Mouse (Mus musculus) left cerebral cortex, postnatal 25 days (tissue): Measurements from ENCODE around the gene Urb1. TPM values are rescaled to one million over a fixed set of nuclear protein-coding genes. Genes with fewer than 3 reads are reported as not detected.

Source experiments
- DNase-seq, 2 experiments: peaks; one replicate each; pipeline ENCODE4 v3.0.0; 2022; ENCODE audit warnings: low spot score in 2 of 2, mixed read lengths in 1 of 2
- intact Hi-C: fragments of 180-260 bp; cut with DNase I; formaldehyde crosslinking; loops from one replicate; pipeline ENCODE4 v1.15.1; 2025
- total RNA-seq, 2 experiments: library from RNA; stranded (reverse); gene quantifications; 2 replicates each; pipeline ENCODE4 v1.2.3; 2021

Urb1 gene
- total RNA-seq, 2 experiments from 2014 or later: 13.7 to 14.4 TPM

DNA sequence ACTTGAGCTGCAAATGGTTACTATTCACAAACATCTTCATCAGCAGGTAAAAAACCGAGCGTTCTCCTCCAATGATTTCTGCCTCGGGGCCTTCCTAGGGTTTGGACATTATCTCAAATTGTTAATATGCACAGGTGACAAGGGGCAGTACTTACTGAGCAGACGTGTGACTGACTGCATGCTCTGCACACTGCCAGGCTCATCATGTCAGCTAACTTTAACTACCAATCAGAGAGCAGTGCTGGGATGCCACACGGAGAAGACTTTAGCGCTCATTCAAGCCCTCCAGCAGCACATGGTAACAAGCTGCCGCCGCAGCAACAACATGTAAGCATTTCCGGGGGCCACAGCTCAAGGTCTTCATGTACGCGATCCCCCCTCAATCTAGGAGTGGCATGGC is 26.9 kb downstream of the Urb1 start:
- DNase-seq: no peak
- intact Hi-C loops: no loop called here

DNA sequence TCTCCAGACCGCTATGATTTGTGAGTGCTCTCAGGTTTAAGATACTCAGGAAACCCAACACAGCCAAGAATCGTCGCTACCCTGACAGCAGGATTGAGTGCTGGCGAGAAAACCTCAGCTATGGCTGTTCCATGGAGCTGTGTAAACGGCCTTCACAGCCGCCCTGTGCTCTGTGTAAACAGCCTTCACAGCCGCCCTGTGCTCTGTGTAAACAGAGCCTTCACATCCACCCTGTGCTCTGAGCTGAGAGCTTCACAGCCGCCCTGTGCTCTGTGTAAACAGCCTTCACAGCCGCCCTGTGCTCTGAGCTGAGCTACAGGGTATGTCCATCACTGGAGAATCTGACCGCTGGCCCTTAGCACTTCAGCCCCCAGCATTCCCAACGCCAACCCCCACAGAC is 30.4 kb downstream of the Urb1 start:
- intact Hi-C loops: no loop called here

DNA sequence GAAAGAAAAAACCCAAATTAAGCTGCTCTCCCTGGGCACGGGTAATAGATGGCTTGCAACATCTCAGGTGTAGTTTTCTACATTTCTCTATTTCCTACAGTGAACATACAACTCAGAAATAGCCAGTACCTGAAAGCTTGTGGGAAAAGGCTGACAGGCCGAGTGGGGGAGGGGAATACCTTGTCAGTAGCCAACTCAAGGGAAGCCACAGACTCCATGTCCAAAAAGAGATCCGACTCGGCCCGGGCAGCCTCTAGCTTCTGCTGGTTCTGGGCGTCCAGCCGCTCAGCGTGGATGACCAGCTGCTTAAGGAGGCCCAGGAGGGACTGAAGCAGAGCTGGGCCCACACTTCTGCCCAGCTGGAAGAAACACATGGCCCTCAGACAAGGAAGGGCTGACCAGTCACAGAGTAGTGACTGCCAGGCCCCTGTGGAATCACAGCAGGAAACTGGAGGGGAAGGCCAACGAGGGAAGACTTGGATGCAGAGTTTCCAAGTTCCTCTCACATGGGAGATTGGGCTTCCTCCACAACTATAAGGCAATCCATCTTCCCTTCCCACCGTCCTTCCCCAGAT is 34.2 kb downstream of the Urb1 start:
- intact Hi-C loops: no loop called here

More for the DNA sequence above, 30.4 kb downstream of the Urb1 start:
- DNase-seq: no peak

DNA sequence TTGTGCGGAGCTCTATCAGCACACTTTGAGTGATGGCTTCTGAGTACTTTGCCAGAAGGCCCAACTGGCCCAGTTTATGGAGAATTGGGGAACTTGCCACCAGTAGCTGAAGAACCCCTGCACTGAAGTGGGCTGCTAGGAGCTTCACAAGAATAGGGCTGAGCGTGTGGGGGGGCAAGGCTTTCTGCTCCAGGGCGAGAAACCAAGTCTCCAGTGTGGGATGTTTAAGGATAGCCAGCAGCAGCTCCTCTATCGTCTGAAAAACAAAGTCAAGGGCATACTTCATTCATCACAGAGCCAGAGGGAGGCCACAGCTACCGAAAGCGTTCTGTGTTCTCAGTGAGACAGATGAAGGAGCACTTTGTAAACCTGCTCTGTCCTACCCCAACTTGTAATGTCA is 35.6 kb downstream of the Urb1 start:
- no peak for DNase-seq
- intact Hi-C loops: no loop called here

More for the DNA sequence above, 34.2 kb downstream of the Urb1 start:
- no peak for DNase-seq

DNA sequence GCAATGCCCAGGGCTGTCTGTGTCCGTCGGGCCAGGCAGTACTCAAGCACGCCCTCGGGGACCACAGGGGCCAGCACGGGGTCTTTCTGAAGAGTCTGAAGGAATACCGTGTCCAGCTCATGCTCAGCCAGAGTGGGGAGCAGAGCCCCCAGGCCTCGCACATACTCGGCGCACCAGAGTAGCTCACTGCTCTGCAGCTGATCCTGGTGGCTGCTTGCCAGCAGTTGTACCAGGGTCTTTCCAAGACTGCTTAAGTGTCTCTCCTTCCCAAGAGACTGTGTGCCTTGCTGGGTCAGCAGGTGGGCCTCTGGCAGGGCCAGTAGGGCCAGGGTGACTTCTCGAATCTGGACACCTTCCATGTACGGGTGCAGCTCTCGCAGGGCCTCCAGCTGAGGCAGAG is 36.0 kb downstream of the Urb1 start:
- DNase-seq: no peak
- intact Hi-C loops: no loop called here

DNA sequence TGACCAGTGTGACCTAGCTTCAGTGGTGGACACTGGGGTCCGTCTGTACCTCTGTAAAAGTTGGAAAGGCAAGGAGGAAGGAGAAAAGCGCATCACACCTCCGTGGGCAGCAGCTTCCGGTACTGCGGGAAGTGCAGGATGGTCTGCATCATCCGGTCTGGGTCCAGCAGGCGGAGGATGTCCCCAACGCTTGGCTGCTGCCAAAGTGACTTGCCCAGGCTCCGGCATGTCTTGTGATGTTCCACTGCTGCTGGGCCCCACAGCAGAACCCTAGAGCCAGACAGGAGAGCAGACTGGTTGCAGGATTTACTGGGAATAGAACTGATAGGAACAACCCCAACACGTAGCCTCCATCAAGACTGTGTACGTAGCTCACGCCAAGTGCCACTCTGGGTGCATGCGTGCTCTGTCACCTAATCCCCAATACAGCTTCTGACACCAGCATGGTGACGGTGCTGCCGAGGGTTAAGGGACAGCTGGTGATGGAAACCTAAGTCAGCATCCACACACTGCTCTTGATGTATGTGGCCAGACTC is 43.2 kb downstream of the Urb1 start:
- DNase-seq: no peak
- intact Hi-C loops: no loop called here

DNA sequence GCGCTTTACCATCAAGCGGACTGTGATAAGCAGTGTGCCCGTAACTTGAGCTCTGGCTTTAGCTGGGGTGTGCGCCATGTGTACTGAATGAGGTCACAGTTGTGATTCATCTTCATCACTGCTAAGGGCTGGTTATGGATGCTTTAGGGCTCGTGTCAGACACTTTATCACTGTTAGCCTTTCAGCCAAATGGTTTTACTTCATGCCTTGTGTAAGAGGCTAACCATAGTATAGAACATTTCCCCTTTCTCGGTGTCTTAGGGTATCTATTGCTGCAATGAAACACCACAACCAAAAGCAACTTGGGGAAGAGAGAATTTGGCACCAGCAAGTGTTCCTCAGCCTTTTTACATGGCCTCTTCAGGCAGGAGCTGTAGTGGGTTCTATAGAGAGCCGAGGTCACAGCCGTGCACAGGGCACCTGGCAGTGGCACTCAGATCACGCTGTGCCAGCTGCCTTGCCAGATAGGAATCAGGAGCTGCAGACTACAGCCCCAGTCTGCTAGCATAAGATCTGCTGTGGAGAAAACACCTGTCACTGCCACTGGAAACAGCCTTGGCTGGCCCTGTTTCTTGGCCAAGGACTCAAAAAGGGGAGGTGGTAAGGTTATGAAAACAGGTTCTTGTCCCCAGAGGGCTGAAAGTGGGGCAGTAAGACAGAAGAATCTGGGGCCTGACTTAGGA is 44.9 kb downstream of the Urb1 start:
- intact Hi-C loops: no loop called here
- no peak for DNase-seq

DNA sequence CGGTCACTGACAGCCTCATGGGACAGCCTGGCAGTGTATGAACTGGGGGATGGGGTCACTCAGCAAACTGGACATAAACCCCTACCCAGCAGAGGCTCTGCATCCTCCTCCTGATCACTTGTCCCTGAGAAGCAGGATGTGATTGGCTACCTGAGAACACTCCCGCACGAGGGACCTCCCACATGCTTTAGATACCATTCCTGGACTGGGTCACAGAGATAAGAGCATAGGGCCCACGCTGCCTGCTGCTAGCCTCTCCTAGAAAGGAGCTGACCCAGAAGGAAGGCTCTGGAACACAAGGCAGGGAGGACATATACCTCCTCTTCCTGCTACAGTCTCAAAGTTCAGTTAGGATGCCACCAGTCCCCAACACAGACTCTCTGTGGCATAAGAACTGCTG is 49.7 kb downstream of the Urb1 start:
- intact Hi-C loops: no loop called here
- DNase-seq: no peak

DNA sequence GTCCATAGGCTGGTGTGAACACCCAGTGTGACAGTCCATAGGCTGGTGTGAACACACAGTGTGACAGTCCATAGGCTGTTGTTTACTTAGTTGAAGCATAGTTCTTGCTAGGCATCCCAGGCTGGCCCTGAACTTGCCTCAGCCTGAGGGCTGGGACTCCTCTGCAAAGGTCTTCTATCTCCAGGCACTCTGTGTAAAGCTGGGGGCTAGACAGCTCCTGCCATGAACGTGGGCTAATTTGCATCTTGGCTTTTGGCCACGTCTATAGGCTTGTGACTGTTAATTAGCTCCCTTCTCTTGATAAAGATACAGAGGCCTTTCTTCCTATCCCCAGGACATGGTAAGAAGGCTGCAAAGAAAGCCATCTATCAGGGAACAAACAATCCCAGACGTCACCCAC is 50.9 kb downstream of the Urb1 start:
- intact Hi-C loops: no loop called here
- DNase-seq: no peak

DNA sequence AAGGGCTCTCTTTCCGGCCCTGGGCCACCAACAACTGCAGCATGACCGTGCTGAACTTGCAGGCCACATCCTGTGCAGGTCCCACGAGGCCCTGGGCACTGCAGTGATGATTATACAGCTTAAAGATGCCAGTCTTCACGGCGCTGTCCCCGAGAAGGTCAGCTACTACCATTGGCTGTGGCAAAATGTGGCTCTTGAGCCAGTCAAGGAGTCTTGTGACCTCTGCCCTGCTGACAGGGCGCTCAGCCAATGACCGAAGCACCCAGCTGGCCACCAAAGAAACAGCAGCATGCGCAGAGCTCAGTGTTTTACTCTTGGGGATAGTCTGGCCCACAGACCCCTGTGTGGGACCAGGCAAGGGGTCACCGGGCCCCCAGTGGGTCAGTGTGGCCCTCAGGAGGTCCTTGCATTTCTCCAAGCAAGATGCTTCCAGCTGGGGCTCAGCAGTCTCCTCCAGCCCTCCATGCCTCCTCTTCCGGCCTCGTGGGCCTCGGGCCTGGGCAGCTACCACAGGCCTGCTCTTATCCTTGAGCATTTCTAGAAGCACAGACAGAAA is 56.7 kb downstream of the Urb1 start:
- intact Hi-C loops: no loop called here

DNA sequence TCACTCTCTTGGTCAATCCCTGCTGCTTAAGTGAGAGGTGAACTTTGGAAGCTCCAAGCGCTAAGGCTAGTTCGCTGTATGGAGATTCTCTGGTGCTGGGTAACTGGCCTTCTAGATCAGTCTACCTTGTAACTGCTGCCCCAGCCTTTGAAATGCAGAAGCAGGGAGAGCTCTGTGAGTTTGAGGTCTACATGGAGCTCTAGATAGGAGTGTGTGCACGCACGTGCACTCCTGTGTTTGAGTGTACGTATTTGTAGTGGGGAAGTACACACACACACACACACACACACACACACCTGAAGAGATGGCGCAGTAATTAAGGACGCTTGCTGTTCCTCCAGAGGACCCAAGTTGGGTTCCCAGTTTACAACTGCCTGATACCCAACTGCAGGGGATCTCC is 62.0 kb downstream of the Urb1 start:
- intact Hi-C loops: no loop called here
- no peak for DNase-seq

More for the DNA sequence above, 56.7 kb downstream of the Urb1 start:
- no peak for DNase-seq

DNA sequence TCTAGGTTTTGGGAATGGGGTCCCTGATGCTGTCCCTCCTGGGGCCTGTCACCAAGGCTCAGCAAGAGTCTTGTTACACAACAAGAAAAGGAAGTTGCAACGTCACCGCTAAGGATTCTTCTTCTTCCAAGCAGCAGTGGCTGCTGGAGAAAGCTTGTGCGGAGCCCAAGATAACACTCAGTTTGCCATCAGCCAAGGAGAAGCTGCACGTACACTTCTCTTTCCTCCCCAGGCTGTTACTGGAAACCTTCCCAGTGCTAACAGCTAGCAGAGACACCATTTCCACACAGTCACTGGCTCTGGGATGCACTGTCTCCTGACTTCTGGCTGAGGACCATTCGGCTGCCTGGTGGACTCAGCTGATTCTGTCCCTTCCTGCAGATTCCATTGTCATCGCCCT is 63.1 kb downstream of the Urb1 start:
- peak; percentile 32 to 72 for DNase-seq
- intact Hi-C loops: no loop called here

DNA sequence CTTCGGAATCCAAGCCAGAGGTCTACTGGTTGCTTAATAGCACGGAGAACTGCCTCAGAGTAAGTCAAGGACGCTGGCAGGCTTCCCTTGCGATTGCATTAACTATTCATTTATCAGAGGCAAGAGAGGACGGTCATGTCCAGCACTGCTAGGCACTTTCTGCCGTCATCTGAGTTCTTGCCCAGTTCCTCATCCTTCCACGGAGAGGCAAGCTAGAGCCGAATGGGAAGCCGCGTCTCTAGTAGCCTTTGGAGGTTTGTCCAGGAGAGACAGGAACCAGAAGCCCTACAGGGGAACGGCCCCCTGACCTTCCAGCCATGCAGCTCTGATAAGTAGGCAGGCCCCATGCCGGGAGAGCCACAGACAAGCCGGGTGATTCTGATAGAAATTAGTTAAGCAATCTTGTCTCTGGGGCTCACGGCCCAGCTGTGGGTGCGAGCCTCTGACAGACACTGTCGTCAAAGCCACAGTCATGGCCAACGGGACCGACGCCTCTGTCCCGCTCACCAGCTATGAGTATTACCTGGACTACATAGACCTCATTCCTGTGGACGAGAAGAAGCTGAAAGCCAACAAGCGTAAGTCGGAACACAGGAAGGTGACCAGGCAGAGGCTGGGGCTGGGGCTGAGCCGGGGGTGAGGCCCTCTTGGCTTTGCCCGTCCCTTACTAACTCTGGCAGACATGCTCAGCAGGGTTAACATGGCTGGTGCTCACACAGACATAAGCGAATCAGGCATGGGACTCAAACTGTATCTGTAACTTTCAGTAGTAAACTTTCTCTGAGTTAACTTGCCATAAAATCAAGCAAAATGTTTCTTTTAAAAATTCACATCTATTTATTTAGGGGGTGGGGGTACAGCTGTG is 71.9 kb downstream of the Urb1 start, which contains the start of gene Mrap:
Gene Mrap, plus strand, starts transcription at position 116 of the 865 bp plus-strand sequence.
- intact Hi-C loops: no loop called here

DNA sequence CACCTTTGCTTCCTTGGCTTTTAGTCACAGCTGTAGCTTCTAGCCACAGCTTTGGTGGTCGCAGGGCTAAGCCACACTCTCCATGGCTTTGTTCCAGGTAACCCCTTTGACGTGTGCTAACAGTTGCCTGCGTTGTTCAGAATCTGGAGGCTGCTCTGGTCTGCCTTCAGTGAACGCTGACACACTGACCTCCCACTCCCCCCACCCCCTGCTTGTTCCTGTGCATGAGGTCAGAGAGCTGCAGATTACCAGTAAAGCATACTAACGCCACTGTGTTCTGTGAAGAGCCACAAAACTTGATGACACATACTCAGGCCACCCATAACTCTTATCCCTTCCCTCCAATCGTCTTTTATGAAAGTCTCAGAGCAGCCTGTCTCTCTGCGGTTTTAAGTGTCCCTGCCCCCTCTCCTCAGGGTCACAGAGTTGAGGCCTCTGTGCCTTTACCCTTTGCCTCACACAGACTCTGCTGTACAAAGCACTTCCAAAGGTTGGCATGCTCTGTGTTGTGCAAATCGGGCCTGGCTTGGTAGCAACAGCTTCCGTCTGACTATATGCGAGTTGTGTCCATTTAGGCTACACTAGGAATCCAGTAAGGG is 73.4 kb downstream of the Urb1 start:
- intact Hi-C loops: no loop called here

More for the DNA sequence above, 71.9 kb downstream of the Urb1 start, which contains the start of gene Mrap:
- DNase-seq: no peak

DNA sequence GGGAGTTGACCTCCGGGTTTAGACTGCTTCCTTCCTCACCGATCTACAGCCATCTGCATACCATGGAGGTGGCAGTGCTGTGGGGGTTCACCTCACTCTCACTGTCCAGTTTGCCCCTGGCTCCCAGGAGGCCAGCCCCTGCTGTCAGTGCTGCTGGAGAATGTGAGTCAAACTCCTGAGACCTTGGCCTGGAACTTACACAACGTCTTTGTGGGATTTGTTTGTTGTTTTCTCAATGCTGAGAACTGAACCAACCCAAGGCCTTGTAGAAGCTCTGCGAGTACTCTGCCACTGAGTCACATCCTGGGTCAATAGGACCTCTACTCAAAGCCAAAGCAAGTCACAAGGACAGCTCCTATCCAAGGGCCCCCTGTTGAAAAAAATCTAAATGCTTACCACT is 74.6 kb downstream of the Urb1 start:
- no peak for DNase-seq
- intact Hi-C loops: no loop called here

More for the DNA sequence above, 73.4 kb downstream of the Urb1 start:
- DNase-seq: no peak

DNA sequence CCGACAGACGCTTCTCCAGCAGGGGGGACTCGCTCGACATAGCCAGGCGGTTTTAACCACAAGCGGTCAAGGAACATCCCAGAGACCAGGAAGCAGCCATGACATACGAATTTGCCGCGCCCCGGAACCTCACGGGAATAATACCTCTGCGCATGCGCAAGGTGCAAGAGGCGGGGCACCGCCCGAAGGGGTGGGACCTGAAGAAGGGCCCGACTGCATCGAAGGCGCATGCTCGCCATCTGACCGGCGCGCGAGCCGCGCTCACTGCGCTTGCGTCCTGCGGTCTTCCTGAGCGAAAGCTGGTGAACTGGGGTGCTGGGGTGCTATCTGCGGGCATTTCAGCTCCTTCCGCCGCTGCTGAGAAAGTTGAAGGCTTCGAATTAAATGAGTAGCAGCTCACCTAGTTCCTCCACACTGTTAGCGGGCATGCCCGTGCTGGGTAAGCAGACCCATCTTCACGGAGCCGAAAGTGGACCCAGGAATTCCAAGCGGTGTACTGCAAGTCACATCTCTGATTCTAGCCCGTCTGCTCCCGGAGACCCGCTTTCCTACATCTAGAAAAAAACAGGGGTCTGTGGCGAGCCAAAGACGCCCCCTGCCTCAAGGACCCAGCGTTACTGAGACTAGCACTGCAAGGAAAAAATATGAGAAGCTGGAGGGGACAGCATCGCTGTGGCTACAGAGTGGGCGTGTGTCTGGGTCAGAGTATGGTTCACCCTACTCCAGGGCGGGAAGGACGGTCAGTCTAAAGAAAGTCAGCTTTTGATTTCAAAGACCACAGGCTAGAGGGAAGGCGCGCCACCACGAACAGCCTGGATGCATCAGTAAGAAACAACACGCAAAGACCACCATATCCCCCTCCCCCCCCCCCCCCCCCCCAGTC is 82.7 kb downstream of the Urb1 start, which contains the start of gene Mis18a:
Gene Mis18a, minus strand, starts transcription at position 172 of the 883 bp plus-strand sequence.
- intact Hi-C loops: no loop called here
- DNase-seq: peak; percentile 94 to 98

DNA sequence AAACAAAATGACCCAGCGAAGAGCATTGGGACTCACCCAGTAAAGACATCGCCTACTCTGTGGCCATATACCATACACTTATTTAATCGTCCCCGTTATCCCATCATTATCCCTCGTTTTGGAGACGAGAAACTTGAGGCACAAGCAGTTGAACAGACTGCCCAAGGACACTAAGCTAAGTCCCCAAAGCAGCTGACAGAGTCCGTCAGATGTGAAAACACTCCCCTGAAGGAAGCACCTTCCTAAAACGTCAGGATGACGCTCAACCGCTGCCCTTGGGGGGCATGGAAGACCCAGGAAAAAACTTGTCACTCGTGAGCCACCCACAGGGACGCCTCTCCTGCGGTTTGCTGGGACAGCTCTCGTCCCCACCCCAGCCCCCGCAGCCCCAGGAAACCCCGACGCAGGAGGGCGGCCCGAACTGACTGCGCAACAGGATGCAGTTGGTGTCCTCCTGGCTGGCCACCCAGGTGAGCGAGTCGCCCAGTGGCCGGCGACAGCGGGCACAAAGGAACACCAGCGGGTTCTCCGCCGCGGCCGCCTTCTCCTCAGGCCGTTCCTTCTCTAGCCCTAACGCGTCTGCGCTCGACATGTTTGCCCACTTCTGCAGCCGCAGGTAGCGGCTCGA is 83.5 kb downstream of the Urb1 start:
- intact Hi-C loops: no loop called here
- DNase-seq: no peak

DNA sequence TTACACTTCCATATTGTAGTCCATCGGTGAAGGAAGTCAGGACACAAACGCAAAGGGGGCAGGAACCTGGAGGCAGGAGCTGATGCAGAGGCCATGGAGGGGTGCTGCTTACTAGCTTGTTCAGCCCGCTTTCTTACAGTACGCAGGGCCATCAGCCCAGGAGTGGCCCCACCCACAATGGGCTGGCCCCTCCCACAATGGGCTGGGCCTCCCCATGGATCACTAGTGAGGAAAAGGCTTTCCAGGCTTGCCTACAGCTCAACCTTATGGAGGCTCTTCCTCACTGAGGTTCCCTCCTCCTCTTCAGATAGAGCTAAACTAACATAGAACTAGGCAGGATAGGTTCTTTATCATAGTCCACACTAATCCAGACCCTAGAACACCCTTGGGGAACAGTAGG is 86.2 kb downstream of the Urb1 start:
- intact Hi-C loops: no loop called here
- no peak for DNase-seq
